9 mouse cellular contexts compared by ENCODE assay signal in genomic region chr12:8521375-8522047, GRCm38 (mm10). TPM values are rescaled to one million over a fixed set of nuclear protein-coding genes. Genes with fewer than 3 reads are reported as not detected.
A peak's percentile ranks its signal among the peaks of the same experiment; 100 is the strongest.
DNase-seq lines count a peak whose midpoint lies in the region; ATAC-seq lines count a peak whose summit lies in the region.
"Had no signal": no experiment of that assay in that cellular context is flagged by ENCODE, and none has a peak within 500 bp of the region (broad histone marks: within the 10 kb centered on the region; RNA-seq: fewer than 3 reads in every experiment).

No protein-coding gene starts in this region.

- H3K27me3 ChIP-seq in lung, embryonic 16.5 days (ENCODE audit: control insufficient read depth, insufficient read depth, low read depth, low read length) = no peaks in the 10 kb centered on the region
- no peaks in the 10 kb centered on the region for H3K27me3 ChIP-seq in stomach, embryonic 16.5 days (ENCODE audit: control insufficient read depth, insufficient read depth, low read length)
- H3K27me3 ChIP-seq: limb, embryonic 12.5 days had no signal

- DNase-seq in cerebellum, postnatal 10 days = peak; percentile 75 to 77
- peak; percentile 20 for DNase-seq in urinary bladder, postnatal 25 days (ENCODE audit: low spot score)
- no peak for DNase-seq in urinary bladder, adult 2 months (ENCODE audit: low spot score)
- peak; percentile 76 for DNase-seq in kidney, adult 9 months

- no peak overlapping the region for H3K9ac ChIP-seq in lung, embryonic 16.5 days (ENCODE audit: low read length)
- 0 out of 2 replicates have a peak overlapping the region, but pooled peaks have one; percentile 3 for H3K9ac ChIP-seq in stomach, embryonic 16.5 days (ENCODE audit: low read length)
- H3K9ac ChIP-seq: limb, embryonic 12.5 days had no signal

- H3K27ac ChIP-seq in lung, embryonic 16.5 days (ENCODE audit: low read length) = no peak overlapping the region
- H3K27ac ChIP-seq in stomach, embryonic 16.5 days (ENCODE audit: low read length) = peak overlapping the region; percentile 61; the same call in 1 of the 2 replicates
- H3K27ac ChIP-seq: limb, embryonic 12.5 days had no signal

- H3K4me1 ChIP-seq in lung, embryonic 16.5 days (replicated peaks; ENCODE audit: control insufficient read depth, insufficient read depth, low read length) = peaks cover 3% of the 10 kb centered on the region
- H3K4me1 ChIP-seq in stomach, embryonic 16.5 days (ENCODE audit: control insufficient read depth, insufficient read depth, low read length) = peaks cover 5% of the 10 kb centered on the region; the same call in 1 of the 2 replicates

- 29% methylated on average over 11 of the region's 12 CpGs for WGBS in lung, embryonic 16.5 days
- 38% methylated on average over 11 of the region's 12 CpGs for WGBS in stomach, embryonic 16.5 days

- no peak overlapping the region for H3K4me2 ChIP-seq in lung, embryonic 16.5 days (ENCODE audit: low read depth, low read length)
- H3K4me2 ChIP-seq in stomach, embryonic 16.5 days (ENCODE audit: low read depth, low read length) = no peak overlapping the region
- H3K4me2 ChIP-seq: limb, embryonic 12.5 days had no signal

- H3K9me3 ChIP-seq in lung, embryonic 16.5 days (ENCODE audit: control insufficient read depth, low read length) = no peaks in the 10 kb centered on the region
- H3K9me3 ChIP-seq in stomach, embryonic 16.5 days (replicated peaks; ENCODE audit: control insufficient read depth, low read length) = no peaks in the 10 kb centered on the region
- H3K9me3 ChIP-seq: limb, embryonic 12.5 days had no signal

- no peaks in the 10 kb centered on the region for H3K36me3 ChIP-seq in lung, embryonic 16.5 days (ENCODE audit: control insufficient read depth, insufficient read depth, low read length)
- H3K36me3 ChIP-seq in stomach, embryonic 16.5 days (ENCODE audit: control insufficient read depth, insufficient read depth, low read length) = no peaks in the 10 kb centered on the region
- H3K36me3 ChIP-seq: limb, embryonic 12.5 days had no signal

- ATAC-seq in cerebellum, adult (ENCODE audit: insufficient number of reproducible peaks, low FRiP score, low TSS enrichment) = no peak
- ATAC-seq in granulocyte monocyte progenitor cell, adult 5-6 weeks (replicated peaks; ENCODE audit: poor library complexity, severe bottlenecking) = peak; percentile 91
- peak; percentile 86 for ATAC-seq in lung, embryonic 16.5 days (ENCODE audit: low read depth)
- peak; percentile 67 for ATAC-seq in stomach, embryonic 16.5 days (ENCODE audit: insufficient read depth, low FRiP score)

- no peak overlapping the region for H3K4me3 ChIP-seq in lung, embryonic 16.5 days (ENCODE audit: low read length)
- no peak overlapping the region for H3K4me3 ChIP-seq in stomach, embryonic 16.5 days (replicated peaks; ENCODE audit: low read length)
- H3K4me3 ChIP-seq: limb, embryonic 12.5 days had no signal

RNA-seq across cellular contexts. Expression of gene Rhob, which starts 21.7 kb away (rescaled TPM):
- polyA plus RNA-seq in urinary bladder, adult 2 months (2012; rRNA removed) = 189 and 223 TPM in 2 replicates
- 75.2 and 78.3 TPM in 2 replicates for total RNA-seq in granulocyte monocyte progenitor cell, adult 5-6 weeks (2014; fragmentation: Nextera tagmentation)
- 64.8 and 67.6 TPM in 2 replicates for total RNA-seq in granulocyte monocyte progenitor cell, adult 5-6 weeks (2017)
- 47.8 and 49.2 TPM in 2 replicates for polyA plus RNA-seq in lung, embryonic 16.5 days (2015; fragmentation: Nextera tagmentation; extraction: Ambion mirVana)
- polyA plus RNA-seq in stomach, embryonic 16.5 days (2015; fragmentation: Nextera tagmentation; extraction: Ambion mirVana) = 32.0 and 34.3 TPM in 2 replicates
